Mouse (Mus musculus) gonadal fat pad, adult 2 months (tissue): ENCODE measurements at regions not wholly inside any gene's neighbourhood (a gene's known extent, or its start where the extent isn't known, plus 50 kb on each side); places are given as distances from the start of the nearest gene placed in this dataset.

Source experiments
- DNase-seq: peaks from one replicate; pipeline ENCODE4 v3.0.0-alpha.2; 2012; ENCODE audit warnings: low read depth

GRCm38 (mm10) chr7:115380989-115381610 is 637.6 kb downstream of the Insc start:
- DNase-seq, result no peak

- no peak for DNase-seq
These were observed 639.4 kb downstream of the Insc start for GRCm38 (mm10) chr7:115382876-115383275.

- DNase-seq, result no peak
These were observed 645.4 kb downstream of the Insc start for GRCm38 (mm10) chr7:115388874-115389273.

- DNase-seq, result no peak
These were observed 646.1 kb downstream of the Sox6 start for GRCm38 (mm10) chr7:115392520-115392919.

- no peak for DNase-seq
These were observed 640.4 kb downstream of the Sox6 start for GRCm38 (mm10) chr7:115398202-115398601.

- no peak for DNase-seq
These were observed 639.1 kb downstream of the Sox6 start for GRCm38 (mm10) chr7:115399461-115399860.

GRCm38 (mm10) chr7:115407889-115408288 is 630.7 kb downstream of the Sox6 start:
- DNase-seq, result no peak

- no peak for DNase-seq
These were observed 629.7 kb downstream of the Sox6 start for GRCm38 (mm10) chr7:115408915-115409314.

- DNase-seq, result no peak
These were observed 627.9 kb downstream of the Sox6 start for GRCm38 (mm10) chr7:115410501-115411230.

GRCm38 (mm10) chr7:115411456-115411855 is 627.1 kb downstream of the Sox6 start:
- no peak for DNase-seq

- DNase-seq, result no peak
These were observed 623.4 kb downstream of the Sox6 start for GRCm38 (mm10) chr7:115415147-115415561.
